Mouse (Mus musculus) hindbrain, embryonic 14.5 days (tissue): Measurements from ENCODE around the gene Trappc10. TPM values are rescaled to one million over a fixed set of nuclear protein-coding genes. Genes with fewer than 3 reads are reported as not detected.

Experiments used
- ATAC-seq: fragments of 200-750 bp; cut with Nextera tagmentation; 2 replicates; pipeline ENCODE4 v1.8.0; 2017; ENCODE audit warnings: moderate number of reproducible peaks, mild to moderate bottlenecking, moderate TSS enrichment, moderate library complexity; ENCODE audit not compliant: low FRiP score
- DNase-seq: peaks from one replicate; pipeline ENCODE4 v3.0.0-alpha.2; 2015; ENCODE audit warnings: low spot score
- H3K27ac ChIP-seq: fragments of 300-500 bp; sonication (generic); 2 replicates; pipeline ENCODE4 v1.5.1; 2014; ENCODE audit warnings: mild to moderate bottlenecking, moderate library complexity
- H3K27me3 ChIP-seq: fragments of 300-500 bp; sonication (generic); 2 replicates; pipeline ENCODE4 v1.6.1; 2014; ENCODE audit warnings: mild to moderate bottlenecking, low read length, mixed read lengths; ENCODE audit not compliant: control insufficient read depth, insufficient read depth
- H3K36me3 ChIP-seq: fragments of 300-500 bp; sonication (generic); replicated peaks from 2 replicates; pipeline ENCODE4 v1.6.1; 2014; ENCODE audit not compliant: control insufficient read depth, insufficient read depth
- H3K4me1 ChIP-seq: fragments of 300-500 bp; sonication (generic); replicated peaks from 2 replicates; pipeline ENCODE4 v1.6.1; 2014; ENCODE audit warnings: antibody characterized with exemption, low read length, mixed read lengths; ENCODE audit not compliant: control insufficient read depth, insufficient read depth
- H3K4me2 ChIP-seq: fragments of 300-500 bp; sonication (generic); replicated peaks from 2 replicates; pipeline ENCODE4 v1.6.1; 2014; ENCODE audit warnings: mild to moderate bottlenecking, moderate library complexity
- H3K4me3 ChIP-seq: fragments of 300-500 bp; sonication (generic); replicated peaks from 2 replicates; pipeline ENCODE4 v1.5.1; 2014; ENCODE audit warnings: mild to moderate bottlenecking, low read length
- H3K9ac ChIP-seq: fragments of 300-500 bp; sonication (generic); 2 replicates; pipeline ENCODE4 v1.6.1; 2014
- H3K9me3 ChIP-seq: fragments of 300-500 bp; sonication (generic); 2 replicates; pipeline ENCODE4 v1.6.1; 2016; ENCODE audit warnings: low read length; ENCODE audit not compliant: control insufficient read depth
- WGBS: fragments of 180-500 bp; shearing (Covaris S2); extraction: QIAGEN DNeasy Blood & Tissue Kit; methylation state at CpG from one replicate; pipeline ENCODE4 v1.1.7; 2014; 5-methylcytosine and 5-hydroxymethylcytosine counted together
- polyA plus RNA-seq: library from polyadenylated mRNA; unstranded; fragments of >200 nt; fragmentation: Nextera tagmentation; extraction: Ambion mirVana; gene quantifications from 2 replicates; pipeline ENCODE4 v1.2.1, GENCODE M21; 2014

The Trappc10 gene
- polyA plus RNA-seq, 1 experiment from 2014 or later, result 35.5 TPM

DNA sequence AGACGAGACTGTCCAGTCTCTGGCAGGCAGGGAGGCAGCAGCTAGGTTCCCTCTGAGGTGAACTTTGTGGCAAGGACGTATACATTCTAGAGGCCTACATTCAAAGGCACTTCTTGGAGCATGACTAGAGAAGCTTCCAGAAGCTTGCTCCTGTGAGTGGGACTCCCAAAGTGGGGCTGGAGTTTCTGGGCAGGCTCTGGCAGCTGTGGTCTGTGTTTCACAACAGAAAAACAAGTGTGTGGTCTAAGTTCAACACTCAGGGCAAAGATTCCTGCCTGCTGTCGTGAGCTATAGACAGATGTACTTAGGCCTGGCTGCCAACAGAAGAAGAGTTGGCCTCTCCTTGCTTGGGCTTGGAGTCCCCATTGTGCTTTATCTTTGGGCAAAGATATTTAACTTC, 103.6 kb downstream of the Trappc10 start:
- Histone ChIP-seq H3K27ac (no peak overlapping the region), H3K4me2 (no peak overlapping the region), H3K36me3 (no peaks in the 10 kb centered on the region), H3K4me3 (no peak overlapping the region), H3K9me3 (no peaks in the 10 kb centered on the region), H3K9ac (no peak overlapping the region), H3K27me3 (no peaks in the 10 kb centered on the region), H3K4me1 (no peaks in the 10 kb centered on the region)
- ATAC-seq (no peak), DNase-seq (no peak)
- 79% methylated on average over 3 of the region's 3 CpGs for WGBS

DNA sequence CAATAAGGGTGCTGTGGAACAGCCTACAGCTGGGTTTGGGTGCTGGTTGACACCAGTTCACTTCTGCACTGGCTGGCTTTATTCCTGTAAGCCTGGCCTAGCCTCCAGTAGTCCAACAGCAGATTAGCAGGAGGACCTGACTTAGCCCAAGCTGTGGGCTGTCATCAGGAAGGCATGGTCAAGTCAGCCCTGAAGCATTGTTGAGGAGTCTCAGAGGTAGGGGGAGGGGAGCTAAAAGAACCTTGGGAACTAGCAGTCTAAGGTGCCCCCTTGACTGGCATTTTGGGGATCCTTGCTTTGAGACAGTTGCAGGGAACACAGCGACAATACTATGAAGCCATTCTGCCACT, 104.2 kb downstream of the Trappc10 start:
- no peak for DNase-seq
- WGBS, result 94% methylated on average over 1 of the region's 1 CpGs
- H3K4me3 ChIP-seq, result no peak overlapping the region
- H3K27me3 ChIP-seq, result no peaks in the 10 kb centered on the region
- H3K9ac ChIP-seq, result no peak overlapping the region
- no peak overlapping the region for H3K4me2 ChIP-seq
- H3K4me1 ChIP-seq, result peaks cover 5% of the 10 kb centered on the region; the same call in 1 of the 2 replicates
- no peaks in the 10 kb centered on the region for H3K9me3 ChIP-seq
- ATAC-seq, result no peak
- H3K27ac ChIP-seq, result no peak overlapping the region
- H3K36me3 ChIP-seq, result no peaks in the 10 kb centered on the region

DNA sequence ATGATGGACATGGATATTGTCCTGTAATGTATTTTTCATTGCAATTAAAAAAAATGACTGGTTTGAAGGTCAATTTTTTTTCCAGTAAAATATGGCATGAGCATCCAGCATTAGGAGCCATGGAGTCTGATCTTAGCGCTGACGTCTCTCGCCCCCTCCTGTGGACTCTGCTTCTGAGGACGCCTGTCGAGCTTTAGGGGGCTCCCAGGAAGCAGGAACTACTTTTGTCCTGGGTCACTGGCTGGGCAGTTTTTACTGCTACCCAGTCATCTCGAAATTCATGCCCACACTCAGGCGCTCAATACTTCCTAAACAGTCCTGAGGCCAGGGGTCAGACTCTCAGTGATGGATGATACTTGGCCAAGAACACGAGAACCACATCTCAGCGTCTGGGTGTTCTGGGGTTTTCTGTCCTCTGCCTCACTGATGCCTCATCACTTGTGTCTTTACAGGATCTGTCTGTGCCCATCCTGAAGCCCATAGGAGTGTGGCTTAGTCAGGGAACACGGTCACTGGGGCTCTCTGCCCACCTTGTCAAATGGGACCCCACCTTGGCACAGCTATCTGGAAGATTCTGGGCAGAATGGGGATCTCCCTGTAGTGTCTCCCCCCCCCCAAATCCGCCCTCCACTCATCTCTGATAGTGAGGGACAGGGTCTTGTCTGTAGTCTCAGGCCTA, 104.7 kb downstream of the Trappc10 start:
- Histone ChIP-seq H3K9me3 (no peaks in the 10 kb centered on the region), H3K4me1 (peaks cover 9% of the 10 kb centered on the region; the same call in 1 of the 2 replicates), H3K27ac (no peak overlapping the region), H3K27me3 (no peaks in the 10 kb centered on the region), H3K9ac (no peak overlapping the region), H3K4me2 (no peak overlapping the region), H3K4me3 (no peak overlapping the region), H3K36me3 (no peaks in the 10 kb centered on the region)
- WGBS, result 71% methylated on average over 11 of the region's 11 CpGs
- no peak for ATAC-seq
- DNase-seq, result no peak

DNA sequence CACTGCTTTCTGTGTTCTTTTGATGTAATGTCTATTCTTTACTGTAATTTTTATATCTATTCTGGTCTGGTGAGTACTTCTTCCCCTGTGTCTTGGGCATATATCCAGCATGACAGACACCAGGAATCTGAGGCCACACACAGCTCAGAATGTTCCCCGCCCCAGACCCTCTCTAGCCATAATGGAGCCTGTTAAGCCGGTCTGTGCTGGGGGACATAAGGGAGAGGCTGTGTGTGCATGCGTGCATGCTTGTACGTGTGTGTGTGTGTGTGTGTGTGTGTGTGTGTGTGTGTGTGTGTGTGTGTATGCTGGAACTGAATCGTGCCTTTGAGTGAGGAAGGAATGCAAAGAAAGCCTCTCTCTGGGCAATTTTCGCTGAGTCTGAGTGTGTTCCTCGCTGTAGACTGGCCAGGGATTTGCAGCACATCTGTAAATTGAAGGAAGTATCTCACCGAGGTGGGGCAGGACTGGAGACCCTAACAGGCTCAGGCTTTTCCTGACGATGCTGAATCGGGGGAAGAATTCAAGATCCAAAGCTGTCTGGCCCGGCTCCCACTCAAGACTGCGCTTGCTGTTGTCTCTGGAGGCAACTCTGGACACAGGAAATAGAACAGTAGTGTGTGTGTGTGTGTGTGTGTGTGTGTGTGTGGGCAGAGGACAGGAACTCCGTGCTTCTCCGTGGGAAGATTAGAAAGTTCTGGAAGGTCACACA, 105.5 kb downstream of the Trappc10 start:
- ATAC-seq, result no peak
- 68% methylated on average over 14 of the region's 14 CpGs for WGBS
- no peak overlapping the region for H3K27ac ChIP-seq
- H3K9me3 ChIP-seq, result no peaks in the 10 kb centered on the region
- H3K4me1 ChIP-seq, result peaks cover 9% of the 10 kb centered on the region; the same call in 1 of the 2 replicates
- no peak overlapping the region for H3K4me2 ChIP-seq
- no peak overlapping the region for H3K9ac ChIP-seq
- no peak for DNase-seq
- H3K36me3 ChIP-seq, result no peaks in the 10 kb centered on the region
- no peak overlapping the region for H3K4me3 ChIP-seq
- no peaks in the 10 kb centered on the region for H3K27me3 ChIP-seq

DNA sequence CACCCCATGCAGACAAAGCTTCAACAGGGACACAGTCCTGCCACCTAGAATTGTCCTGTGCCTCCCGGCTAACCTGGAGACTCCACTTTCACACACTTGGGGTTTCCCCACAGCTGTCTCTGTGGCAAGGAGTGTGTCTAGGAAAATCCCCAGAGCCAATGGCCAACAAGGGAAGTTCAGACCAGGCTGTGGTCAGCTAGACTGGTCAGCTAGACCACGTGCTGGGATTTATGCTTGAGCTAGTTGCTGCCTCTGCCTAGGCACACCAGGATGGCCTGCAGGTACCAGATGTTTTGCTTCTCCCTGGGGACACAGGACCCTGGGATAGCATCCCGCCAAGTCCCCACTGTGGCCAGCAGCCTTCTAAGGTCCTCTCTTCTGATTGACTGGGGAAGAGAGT, 107.2 kb downstream of the Trappc10 start:
- Histone ChIP-seq H3K4me2 (no peak overlapping the region), H3K4me3 (no peak overlapping the region), H3K36me3 (no peaks in the 10 kb centered on the region), H3K27ac (no peak overlapping the region), H3K4me1 (peaks cover 9% of the 10 kb centered on the region; the same call in 1 of the 2 replicates), H3K9me3 (no peaks in the 10 kb centered on the region), H3K27me3 (no peaks in the 10 kb centered on the region), H3K9ac (no peak overlapping the region)
- ATAC-seq, result no peak
- 94% methylated on average over 3 of the region's 3 CpGs for WGBS
- no peak for DNase-seq

Other genes starting within 250 kb of the Trappc10 start
- gene Pfkl, start 234.6 kb downstream of the Trappc10 start, polyA plus RNA-seq, result 93.5 and 98.2 TPM in 2 replicates
- gene Dnmt3l, start 202.7 kb downstream of the Trappc10 start, polyA plus RNA-seq, result not detected in 2 replicates
- 0.09 and 0.15 TPM in 2 replicates for gene Aire, start 201.0 kb downstream of the Trappc10 start, polyA plus RNA-seq
- 0.79 and 1.1 TPM in 2 replicates for gene Icosl, start 175.3 kb downstream of the Trappc10 start, polyA plus RNA-seq
- 17.3 and 22.0 TPM in 2 replicates for gene D10Jhu81e, start 74.9 kb downstream of the Trappc10 start, polyA plus RNA-seq
- gene Pwp2, start 59.5 kb downstream of the Trappc10 start, polyA plus RNA-seq, result 13.5 and 15.8 TPM in 2 replicates
- 80.3 and 81.5 TPM in 2 replicates for gene Agpat3, start 107.8 kb upstream of the Trappc10 start, polyA plus RNA-seq
- gene Rrp1, start 168.4 kb upstream of the Trappc10 start, polyA plus RNA-seq, result 324 and 336 TPM in 2 replicates
- 97.3 and 119 TPM in 2 replicates for gene Cstb, start 181.0 kb upstream of the Trappc10 start, polyA plus RNA-seq
- gene Pdxk, start 220.3 kb upstream of the Trappc10 start, polyA plus RNA-seq, result 30.0 and 32.9 TPM in 2 replicates